Mouse (Mus musculus): Measurements from ENCODE around the gene Tnfsf14.

The Tnfsf14 gene

DNA sequence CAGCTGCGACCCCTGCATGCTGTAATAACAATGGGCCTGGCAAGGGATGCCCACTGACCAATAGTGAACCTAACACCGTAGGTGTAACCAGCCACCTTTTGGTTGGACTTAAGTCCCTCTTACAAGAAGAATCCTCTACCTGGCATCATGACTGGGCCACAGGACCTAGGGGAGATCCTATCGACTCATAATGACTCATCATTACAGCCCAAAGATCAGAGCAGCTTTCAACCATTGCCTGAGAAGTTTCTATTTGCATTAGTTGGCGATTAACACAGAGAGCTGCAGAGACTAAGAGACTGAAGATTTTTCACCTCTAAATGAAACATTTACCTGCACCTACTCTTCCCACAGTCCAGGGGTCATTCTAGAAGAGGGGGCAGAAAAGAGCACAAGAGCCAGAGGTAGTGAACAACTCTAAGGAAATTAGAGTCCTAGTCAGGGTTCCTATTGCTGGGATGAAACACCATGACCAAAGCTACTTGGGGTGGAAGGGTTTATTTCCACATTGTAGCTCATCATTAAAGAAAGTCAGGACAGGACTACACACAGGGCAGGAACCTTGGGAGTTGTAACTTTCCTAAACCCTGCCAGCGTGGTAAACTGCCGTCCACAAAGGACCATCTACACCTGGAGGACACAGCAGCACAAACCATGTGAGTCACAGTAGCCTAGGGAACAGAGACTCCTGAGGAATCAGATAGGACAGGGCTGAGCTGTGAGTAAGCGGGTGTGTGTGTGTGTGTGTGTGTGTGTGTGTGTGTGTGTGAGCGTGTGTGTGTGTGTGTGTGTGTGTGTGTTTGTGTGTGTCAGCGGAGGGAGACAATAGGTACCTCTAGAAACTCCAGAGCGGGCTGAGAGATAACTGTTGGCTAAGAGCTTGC lies 8.1 kb upstream of the Tnfsf14 start:
- no peak for DNase-seq

DNA sequence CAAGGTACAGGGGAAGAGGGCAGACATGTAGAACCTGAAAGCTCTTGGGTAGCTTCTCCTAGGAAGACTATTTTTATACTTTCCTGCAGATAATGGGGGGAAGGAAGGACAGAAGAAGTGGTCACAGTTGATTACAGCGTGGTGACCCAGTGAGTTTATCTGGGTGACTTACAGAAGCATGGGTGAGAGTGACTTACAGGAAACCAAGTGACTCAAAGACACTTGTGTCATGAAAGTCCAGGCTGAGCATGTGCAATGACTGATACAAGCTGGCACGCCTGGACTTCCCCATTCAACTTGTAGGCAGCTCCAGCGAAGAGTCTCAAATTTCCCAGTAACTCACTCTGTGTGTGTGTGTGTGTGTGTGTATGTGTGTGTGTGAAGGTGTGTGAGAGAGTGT lies 4.3 kb upstream of the Tnfsf14 start:
- no peak for DNase-seq

DNA sequence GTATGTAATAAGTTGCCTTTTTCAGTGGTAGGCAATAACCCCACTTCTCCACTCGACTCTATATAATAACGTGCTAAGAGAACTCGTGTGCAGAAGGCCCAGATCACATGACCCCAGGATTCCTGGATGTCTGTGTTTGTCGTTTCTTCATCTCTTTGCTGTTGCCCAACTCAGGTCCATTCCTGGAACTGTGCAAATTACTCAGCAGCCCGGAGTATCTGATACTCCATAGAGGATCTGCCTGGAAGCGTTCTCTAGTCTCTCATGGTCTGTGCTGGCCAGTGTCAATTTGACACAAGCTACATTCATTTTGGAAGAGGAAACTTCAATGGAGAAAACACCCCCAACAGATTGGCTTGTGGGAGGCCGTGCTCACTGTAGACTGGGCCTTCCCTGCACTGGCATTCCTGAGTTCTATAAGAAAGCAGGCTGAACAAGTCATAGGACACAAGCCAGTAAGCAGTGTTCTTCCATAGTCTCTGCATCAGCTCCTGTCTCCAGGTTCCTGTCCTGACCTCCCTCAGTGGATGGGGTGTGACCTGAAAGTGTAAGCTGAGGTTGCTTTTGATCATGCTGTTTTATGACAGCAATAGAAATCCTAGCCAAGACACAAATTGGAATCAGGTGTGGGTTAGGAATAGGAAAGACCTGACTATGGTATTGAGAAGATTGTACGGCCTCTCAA lies 1.5 kb upstream of the Tnfsf14 start:
- DNase-seq: no peak

DNA sequence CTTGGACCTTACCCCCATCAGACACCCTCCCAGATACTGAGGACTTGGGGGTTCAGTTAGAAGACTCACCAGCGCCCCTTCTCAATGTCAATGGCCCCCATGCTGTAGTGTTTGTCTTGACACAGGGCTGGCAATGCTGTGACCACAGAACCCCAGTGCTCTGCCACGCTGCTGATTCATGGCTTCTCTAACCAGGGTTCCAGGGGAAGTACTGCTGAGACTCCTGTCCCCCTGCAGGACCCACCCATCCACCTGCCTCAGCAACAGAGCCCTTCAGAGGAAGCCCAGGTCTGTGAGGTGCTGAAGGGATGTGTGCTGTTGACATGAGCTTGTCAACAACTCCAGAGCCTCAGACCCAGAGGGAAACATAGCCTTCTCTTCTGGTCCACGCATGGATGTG lies 794 bp upstream of the Tnfsf14 start:
- DNase-seq: no peak

DNA sequence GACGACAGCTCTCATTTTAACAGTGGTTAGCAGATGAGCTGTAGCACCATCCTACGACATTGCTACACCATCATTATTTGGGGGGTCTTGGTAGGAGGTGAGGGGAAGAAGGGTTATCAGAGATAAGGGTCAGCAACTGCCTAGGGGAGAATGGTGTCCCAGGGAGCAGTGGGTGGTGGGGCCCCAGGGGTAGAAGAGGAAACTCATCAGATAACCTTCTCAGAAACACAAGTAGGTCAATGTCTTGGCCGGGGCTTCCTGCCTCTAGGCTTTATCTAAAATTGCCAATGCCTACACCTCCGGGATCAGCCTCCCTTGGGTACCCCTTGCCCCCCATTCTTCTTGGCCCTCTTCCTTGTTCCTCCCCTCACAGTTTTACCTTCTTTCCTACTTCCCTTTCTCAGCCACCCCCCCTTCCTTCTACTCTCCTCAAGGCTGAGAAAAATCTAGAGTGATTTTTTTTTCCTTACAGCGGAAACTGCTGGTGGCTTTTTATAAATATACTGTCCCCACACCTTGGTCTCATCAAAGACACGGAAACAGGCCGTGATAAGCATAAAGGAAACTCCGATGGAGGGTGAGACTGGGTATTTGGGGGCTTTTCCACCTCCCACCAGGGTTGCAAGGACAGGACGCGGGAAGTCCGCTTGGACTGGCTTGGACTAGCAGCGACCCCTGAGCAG lies 5.3 kb downstream of the Tnfsf14 start:
- no peak for DNase-seq

DNA sequence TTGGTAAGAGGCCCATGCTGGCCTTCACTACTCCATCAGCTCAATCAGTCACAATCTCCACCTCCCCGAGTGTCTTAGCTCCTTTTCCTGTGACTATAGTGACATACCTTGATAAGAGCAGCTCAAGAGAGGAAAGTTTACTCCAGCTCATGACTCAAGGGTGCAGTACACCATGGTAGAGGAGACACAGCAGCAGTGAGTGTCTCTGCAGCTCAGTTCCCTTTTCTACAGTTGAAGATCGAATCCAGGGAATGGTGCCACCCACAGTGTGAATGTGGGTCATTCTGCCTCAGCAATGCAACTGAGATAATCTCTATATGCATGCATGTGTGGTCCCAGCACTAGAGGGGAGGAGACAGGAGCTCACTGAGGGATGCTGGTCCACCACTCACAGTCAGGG lies 8.3 kb downstream of the Tnfsf14 start:
- DNase-seq: no peak

DNA sequence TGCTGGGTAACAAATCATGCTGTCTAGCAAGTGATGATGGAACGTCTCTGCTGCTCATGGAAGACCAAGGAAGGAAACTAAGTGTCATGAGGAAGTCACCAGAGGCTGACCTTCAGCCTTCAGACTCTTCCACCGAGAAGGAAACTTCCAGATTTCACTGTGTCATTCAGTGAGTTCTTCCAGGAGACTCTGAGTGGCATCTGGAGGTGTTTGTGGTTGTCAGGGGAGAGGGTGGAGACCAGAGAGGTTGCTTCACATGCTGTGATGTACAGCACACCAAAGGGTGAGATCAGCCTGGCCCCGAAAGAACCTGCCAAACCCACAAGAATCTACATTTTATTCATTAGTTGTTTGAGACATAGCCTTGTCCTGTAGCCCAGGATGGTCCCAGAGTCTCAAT lies 11.1 kb downstream of the Tnfsf14 start:
- DNase-seq: no peak

DNA sequence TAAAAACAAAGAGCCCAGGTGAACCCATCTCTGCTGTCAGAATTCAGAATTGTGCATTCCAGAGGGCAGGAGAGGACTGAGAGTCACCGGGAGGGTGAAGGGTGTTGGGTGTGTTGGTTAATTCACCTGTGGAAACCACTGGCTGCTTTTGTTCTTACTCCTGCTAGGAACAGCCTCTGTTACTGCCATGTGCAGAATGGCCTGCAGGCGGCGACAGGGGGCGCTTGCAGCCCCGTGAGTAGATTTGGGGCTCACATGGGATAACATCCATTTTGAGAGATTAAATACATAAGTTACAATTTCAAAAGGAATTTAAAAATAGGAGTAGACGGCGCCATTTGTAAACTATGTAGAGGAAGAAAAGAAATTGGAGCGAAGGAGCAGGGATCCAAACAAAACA lies 13.6 kb downstream of the Tnfsf14 start:
- peak; percentile 17 to 25 for DNase-seq

DNA sequence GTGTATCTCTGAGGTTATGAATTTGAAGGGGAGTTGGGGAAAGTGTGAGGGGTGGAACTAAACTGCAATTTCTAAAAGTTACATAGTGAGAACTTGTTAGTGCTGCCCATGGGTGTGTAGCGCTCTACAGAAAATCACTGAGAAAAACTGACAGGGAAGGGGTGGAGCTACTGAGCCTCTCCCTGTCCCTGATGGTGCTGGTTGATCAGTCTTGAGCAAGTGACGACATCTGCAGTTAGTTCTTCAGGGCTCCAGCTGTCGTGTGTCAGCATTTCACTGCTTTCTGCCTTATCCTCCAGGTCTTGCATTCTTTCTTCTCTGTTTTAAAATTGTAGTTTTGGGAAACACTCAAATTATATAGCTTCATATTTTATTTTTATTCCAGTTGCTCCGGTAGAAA lies 20.6 kb downstream of the Tnfsf14 start:
- DNase-seq: no peak

DNA sequence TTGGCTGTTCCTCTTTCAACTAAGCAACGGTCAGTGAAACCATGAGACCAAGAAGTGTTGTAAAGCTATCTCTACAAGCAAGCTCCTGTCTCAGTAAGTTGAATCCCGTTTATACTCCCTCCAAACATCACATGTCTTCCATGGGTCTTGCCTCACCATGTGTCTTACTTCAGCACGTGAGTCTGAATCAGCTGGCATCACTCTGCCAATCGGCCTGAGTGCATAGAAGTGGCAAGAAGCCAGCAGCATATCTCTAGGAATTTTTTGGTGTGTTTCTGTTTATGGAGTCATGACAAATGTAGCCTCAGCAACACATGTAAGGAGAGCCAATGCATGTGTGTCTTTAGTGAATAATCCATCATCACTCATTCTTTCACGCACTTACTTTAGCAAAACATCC lies 21.6 kb downstream of the Tnfsf14 start:
- DNase-seq: peak in 1 of 2 experiments; percentile 12

DNA sequence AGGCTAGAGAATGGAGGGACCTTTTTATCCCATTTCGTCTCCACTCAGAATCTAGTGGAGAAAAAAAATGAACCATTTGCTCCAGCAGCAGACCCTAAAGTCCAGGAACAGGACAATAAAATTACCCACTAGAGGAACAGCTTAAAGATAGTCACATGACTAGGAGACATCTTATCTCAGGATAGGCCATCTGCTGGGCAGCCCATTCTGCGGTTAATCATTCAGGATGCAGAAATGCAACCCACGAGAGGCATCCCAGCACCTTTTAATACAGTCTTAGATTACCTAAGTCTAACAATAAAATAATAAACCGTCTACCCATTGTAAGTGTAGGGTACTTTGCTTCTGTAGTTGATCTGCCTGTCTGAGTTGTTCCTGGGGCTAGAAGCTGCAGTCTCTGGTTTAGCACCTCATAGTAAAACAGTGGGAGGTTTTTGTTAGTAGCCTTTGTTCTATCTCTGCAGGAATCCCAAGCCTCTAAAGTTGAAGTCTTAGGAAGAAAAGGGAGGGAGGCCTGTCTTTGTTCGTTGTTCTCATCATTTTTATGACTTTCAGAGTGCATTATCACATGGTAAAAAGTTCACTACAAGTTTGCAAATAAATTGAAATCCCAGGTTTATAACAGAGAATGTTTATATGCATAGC lies 23.2 kb downstream of the Tnfsf14 start:
- DNase-seq: no peak

DNA sequence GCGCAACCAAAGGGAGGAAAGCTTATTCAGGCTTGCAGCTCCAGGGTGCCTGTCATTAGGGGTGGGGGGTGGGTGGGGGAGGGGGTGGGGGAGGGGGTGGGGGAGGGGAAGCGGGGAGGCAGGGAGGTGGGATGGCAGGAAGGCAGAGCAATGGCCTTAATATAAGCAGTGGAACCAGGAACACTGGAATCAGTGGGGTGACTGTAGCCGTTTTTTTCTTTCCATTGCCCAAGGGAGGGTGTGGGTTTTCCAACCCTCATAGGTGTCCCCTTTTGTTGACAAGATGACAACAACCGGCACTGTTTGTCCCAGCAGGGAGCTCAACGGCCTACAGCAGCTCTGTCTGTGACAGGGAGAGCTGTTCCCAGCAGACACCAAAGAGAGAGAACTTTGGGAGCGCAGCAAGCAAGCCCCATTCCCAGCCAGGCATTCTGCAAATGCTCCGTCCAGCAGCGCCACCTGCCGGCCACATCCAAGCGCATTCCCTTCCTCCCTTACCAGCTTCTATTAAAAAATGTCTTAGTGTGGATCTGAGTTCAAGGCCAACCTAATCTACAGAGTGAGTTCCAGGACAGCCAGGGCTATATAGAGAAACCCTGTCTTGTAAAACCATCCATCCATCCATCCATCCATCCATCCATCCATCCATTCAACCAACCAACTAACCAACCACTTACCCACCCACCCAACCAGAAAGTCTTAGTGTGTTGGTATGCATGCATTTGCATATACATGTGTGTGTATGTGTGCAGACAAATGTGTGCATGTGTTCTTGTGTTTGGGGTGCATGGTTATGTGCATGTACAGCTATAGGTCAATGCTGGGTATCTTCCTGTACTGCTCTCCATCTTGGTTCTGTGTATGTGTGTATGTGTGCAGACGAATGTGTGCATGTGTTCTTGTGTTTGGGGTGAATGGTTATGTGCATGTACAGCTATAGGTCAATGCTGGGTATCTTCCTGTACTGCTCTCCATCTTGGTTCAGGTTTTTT lies 26.9 kb downstream of the Tnfsf14 start:
- peak; percentile 79 to 84 for DNase-seq

DNA sequence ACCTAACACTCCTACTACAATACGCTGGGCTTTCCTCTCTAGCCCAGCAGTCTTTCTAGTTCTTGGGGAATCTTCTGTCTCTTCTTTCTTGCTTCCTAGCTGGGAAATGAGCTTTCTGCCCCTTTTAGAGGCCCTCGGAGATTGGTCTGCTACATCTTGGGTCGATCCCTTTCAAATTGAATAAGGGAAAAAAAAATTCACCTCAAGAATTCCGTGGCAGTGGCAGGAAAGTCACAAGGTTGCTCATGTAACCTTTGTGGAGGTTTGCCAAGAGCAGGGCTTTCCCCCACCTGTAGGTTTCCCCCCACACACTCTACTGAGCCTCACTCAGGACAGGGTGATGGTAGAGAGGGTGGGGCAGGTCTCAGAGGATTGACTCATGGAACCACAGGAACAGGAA lies 40.2 kb downstream of the Tnfsf14 start:
- no peak for DNase-seq

DNA sequence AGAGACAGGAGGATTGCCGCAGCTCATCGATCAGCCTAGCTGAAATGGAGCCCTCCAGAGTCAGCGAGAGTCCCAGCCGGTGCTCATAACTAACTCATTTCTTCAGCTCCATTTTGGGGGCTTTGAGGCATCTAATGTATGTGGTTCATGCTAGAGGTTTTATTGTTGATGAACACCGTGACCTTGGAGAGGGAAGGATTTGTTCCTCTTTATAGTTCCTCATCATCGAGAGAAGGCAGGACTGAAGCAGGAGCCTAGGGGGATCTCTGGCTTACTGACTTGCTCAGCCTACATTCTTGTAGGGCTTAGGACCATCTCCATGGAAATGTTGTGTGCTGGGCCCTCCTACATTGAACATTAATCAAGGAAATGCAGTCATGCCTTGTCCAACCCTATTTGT lies 41.0 kb downstream of the Tnfsf14 start:
- DNase-seq: no peak

DNA sequence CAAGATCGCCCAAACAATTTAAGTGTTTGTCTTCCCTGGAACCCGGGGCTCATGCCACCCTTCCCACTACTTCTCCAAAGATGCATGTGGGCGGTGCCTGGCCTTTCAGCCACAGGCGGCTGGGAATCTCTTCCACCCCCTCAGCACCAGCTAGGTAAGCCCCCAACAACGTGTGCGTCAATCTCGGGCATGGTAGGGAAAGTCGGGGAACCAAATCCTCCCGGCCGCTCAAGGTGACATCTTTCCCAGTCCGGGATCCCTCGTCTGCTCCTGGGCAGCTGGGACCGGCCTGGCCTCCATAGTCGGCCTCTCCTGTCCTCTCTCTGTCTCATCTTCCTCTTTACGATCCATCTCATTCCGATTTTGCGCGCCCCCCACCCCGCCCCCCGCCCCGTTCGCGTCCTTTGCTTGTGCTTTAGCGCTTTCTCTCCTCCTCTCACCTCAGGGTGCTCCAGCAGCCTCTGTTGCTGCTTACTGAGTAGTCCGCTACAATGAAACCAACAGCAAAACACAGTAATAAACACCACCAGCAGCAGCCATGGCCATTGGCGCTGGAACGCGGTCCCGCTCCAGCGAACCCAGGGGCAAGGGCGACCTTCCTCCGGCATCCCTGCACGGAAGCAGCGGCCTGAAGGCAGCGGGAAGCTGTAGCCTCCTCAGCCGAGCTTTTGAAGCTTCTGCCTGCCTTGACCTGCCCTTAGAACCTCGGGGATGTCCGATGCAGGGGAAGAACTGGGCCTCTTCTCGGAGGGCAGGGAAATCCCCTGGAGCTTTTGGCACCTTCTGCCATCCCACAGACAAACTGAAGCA lies 44.8 kb downstream of the Tnfsf14 start, which contains the start of gene Cd70:
Gene Cd70, minus strand, starts transcription at position 784 of the 810 bp plus-strand sequence.
- DNase-seq: no peak

DNA sequence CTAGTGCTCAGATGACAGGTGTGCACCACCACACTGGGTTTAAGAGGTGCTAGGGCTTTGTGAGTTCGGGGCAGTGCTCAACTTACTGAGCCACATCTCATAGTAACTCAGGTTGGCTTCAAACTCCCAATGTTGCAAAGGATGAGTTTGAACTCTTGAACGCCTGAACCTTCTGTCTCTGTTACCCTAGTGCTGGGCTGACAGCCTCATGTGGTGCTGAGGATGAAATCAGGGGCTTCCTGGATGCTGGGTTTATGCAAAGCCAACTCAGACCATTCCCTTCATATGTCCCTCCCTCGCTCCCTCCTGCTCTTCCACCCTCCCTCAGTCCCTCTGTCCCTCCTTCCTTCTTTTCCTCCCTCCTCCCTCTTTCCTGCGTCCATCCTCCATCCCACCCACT lies 45.6 kb downstream of the Tnfsf14 start:
- DNase-seq: no peak

DNA sequence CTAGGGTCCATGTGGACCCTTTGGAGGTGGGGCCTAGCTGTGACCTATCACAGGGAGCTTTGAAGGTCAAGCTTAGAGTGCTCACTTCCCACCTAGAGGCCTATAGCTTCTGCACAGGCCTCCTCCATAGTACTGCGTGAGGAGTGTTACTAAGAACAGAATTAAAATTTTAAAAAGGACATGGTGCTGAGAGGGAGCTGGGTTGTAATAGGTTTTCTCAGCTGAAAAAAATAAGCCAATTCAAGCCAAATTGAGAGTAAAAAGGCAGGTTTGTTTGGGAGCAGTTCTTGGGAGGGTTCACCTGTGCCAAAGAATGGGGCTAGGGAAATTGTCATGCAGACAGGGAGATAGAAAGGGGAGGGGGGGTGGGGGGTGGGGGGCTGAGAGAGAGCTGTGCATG lies 48.9 kb downstream of the Tnfsf14 start:
- no peak for DNase-seq

DNA sequence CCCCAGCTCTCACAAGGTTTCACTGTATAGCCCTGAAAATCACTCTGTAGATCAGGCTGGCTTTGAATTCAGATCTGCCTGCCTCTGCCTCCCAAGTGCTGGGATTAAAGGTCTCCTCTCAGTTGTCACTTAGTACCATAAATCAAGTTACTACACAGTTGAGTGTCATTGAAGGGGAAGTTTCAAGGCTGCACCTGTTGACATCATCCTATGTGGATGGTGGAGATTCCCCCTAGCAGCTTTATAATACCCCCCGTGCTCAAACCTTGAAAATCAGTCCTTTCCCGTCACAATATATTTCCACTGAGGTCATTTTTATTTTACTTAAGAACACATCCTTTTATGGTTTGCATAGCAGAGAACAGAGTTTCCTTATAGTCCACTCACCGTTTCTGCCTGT lies 50.3 kb downstream of the Tnfsf14 start:
- no peak for DNase-seq

DNA sequence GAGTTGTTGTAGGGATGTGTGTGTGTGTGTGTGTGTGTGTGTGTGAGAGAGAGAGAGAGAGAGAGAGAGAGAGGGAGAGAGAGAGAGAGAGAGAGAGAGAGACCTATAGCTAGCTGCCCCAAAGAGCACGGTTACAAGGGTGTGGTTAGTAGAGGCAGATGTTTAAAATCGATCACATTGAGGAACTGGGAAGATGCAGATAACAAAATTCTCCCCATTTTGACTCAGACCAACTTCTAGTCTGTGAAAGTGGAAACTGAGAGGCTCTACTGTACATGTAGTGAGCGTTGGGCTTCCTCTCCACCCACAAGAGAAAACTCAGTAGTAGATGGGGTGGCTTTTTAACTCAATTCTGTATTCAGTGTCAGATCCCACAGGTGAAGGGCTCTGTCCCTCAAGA lies 54.3 kb downstream of the Tnfsf14 start:
- DNase-seq: no peak

Measured in lung, adult 18-20 months (tissue).